Mouse (Mus musculus): ENCODE results near the gene Celf2. TPM values are rescaled to one million over a fixed set of nuclear protein-coding genes. Genes with fewer than 3 reads are reported as not detected.

The Celf2 gene
- polyA plus RNA-seq, 1 experiment: 68.7 TPM

DNA sequence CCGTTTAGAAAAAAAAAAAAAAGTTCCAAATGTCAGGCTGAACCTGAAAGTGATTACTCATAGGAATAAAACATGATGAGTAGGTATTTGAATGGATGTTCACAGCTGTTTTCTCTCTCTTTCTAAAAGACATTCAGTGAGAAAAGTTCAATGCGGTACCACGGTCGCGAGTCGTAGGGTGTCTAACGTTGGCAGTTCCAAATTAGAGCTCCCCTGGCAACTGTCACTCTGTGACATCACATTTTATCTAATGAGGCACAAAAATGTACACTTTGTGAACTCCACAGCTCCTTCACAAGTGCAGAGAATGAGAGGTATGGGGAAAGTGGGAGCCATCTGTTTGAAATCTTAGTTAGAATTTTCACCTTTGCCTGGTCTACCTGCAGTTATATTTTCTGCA lies 274.8 kb downstream of the Celf2 start:
- Histone ChIP-seq H3K27me3 (ENCODE audit: control insufficient read depth, insufficient read depth, low read length) (no peaks in the 10 kb centered on the region), H3K27ac (ENCODE audit: insufficient read depth, low read length) (no peak overlapping the region), H3K4me3 (replicated peaks; ENCODE audit: insufficient read depth, low read depth, low read length) (no peak overlapping the region), H3K4me1 (ENCODE audit: control insufficient read depth, insufficient read depth, low read length) (no peaks in the 10 kb centered on the region)
- no peak for DNase-seq
- TF ChIP-seq POLR2A (IDR thresholded peaks at IDR 0.05; ENCODE audit: borderline replicate concordance, insufficient read depth, low read length): no peak
- no peak for TF ChIP-seq CTCF (IDR thresholded peaks at IDR 0.05; ENCODE audit: borderline replicate concordance, insufficient read depth, low read depth, low read length)
- 52% methylated on average over 7 of the region's 7 CpGs for WGBS

DNA sequence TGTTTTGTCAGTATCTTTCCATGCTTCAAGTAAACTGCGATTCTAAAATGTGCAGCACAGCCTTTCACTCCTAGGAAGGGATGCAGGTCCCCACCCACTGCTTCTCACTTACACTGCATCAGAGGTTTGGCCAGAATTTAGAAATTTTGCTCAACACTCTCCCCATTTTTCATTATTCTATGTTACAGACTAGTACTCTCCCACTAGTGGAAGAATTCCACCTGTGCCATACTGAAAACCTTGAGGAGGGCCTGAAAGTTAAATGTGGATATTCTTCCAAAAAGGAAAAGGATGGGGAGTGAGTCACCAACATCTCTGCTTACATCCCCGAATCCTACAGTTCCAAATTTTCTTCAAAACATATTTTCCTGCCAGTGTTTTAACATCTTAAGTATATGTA lies 276.0 kb downstream of the Celf2 start:
- Histone ChIP-seq H3K27ac (ENCODE audit: insufficient read depth, low read length) (no peak overlapping the region), H3K4me3 (replicated peaks; ENCODE audit: insufficient read depth, low read depth, low read length) (no peak overlapping the region), H3K4me1 (ENCODE audit: control insufficient read depth, insufficient read depth, low read length) (no peaks in the 10 kb centered on the region), H3K27me3 (ENCODE audit: control insufficient read depth, insufficient read depth, low read length) (no peaks in the 10 kb centered on the region)
- WGBS: 97% methylated on average over 2 of the region's 2 CpGs
- DNase-seq: no peak
- TF ChIP-seq CTCF (IDR thresholded peaks at IDR 0.05; ENCODE audit: borderline replicate concordance, insufficient read depth, low read depth, low read length) (no peak), POLR2A (IDR thresholded peaks at IDR 0.05; ENCODE audit: borderline replicate concordance, insufficient read depth, low read length) (no peak)

DNA sequence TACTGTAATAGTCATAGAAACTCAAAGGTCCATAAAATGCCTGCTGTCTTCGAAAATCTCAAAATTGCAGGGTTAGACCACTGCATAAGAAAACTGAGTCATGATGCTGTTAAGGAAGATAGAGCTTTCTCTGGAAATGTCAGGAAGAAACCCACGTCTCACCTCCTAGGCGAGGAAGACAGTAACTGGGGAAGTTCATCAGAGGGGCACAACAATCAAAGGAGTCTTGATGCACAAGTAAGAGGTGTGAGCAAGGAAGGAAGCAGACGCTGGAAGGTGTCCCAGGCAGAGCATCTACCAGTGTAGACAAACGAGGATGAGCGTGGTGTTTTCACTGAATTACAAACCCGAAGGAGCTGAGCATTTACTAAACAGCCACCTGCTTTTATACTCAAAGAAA lies 282.6 kb downstream of the Celf2 start:
- H3K27me3 ChIP-seq (ENCODE audit: control insufficient read depth, insufficient read depth, low read length): no peaks in the 10 kb centered on the region
- 93% methylated on average over 7 of the region's 7 CpGs for WGBS
- no peak for DNase-seq
- TF ChIP-seq POLR2A (IDR thresholded peaks at IDR 0.05; ENCODE audit: borderline replicate concordance, insufficient read depth, low read length) (no peak), CTCF (IDR thresholded peaks at IDR 0.05; ENCODE audit: borderline replicate concordance, insufficient read depth, low read depth, low read length) (no peak)
- H3K27ac ChIP-seq (ENCODE audit: insufficient read depth, low read length): no peak overlapping the region
- no peaks in the 10 kb centered on the region for H3K4me1 ChIP-seq (ENCODE audit: control insufficient read depth, insufficient read depth, low read length)
- no peak overlapping the region for H3K4me3 ChIP-seq (replicated peaks; ENCODE audit: insufficient read depth, low read depth, low read length)

DNA sequence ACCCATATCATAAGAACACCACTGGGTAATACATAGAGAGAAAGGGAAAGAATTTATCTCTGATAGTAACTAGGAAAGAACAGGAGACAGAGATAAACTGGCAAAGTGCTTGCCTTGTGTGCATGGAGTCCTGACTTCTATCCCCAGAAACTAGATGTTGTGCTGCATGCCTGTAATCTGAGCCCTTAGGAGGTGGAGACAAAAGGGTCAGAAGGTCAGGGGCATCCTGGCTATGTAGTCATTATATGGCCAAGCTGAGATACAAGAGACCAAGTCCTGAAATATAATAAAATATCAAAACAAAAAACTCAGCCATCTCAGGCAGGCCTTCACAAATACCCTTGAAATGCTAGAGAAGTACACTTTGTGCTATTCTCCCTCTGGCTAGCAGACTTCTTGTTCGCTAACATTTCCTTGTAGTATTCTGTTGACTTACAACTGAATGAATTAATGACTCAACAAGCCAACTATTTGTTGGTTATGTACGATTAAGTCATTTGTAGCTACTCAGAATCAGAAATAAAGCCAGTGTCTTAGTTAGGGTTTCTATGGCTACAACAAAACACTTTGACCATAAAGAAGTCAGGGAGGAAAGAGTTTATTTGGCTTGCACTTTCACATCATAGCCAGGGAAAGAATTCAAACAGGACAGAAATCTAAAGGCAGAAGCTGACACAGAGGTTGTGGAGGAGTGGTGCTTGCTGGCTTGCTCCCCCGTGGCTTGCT lies 284.9 kb downstream of the Celf2 start:
- Histone ChIP-seq H3K4me3 (replicated peaks; ENCODE audit: insufficient read depth, low read depth, low read length) (no peak overlapping the region), H3K4me1 (ENCODE audit: control insufficient read depth, insufficient read depth, low read length) (no peaks in the 10 kb centered on the region), H3K27me3 (ENCODE audit: control insufficient read depth, insufficient read depth, low read length) (no peaks in the 10 kb centered on the region), H3K27ac (ENCODE audit: insufficient read depth, low read length) (no peak overlapping the region)
- DNase-seq: no peak
- WGBS: 72% methylated on average over 3 of the region's 3 CpGs
- no peak for TF ChIP-seq CTCF (IDR thresholded peaks at IDR 0.05; ENCODE audit: borderline replicate concordance, insufficient read depth, low read depth, low read length)
- no peak for TF ChIP-seq POLR2A (IDR thresholded peaks at IDR 0.05; ENCODE audit: borderline replicate concordance, insufficient read depth, low read length)

DNA sequence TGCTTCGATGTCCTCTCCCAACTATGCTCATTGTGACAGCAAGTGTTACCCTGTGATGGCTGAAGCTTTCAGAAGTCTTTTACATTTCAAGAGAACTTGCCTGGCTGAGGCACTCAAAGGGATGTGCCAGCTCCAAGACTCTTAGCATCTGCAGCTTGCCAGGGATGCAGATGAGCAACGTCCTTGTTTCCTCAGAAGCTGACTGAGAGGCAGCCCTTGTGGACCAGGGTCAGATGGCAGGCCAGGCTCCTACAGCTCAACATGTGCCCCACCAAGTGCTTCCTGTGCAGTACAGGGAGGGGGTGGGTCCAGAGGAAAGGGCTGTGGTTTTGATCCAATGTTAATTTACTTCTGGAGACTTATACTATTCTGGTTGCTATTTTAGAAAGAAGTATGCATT lies 285.8 kb downstream of the Celf2 start:
- H3K27ac ChIP-seq (ENCODE audit: insufficient read depth, low read length): no peak overlapping the region
- WGBS: 29% methylated on average over 2 of the region's 2 CpGs
- TF ChIP-seq POLR2A (IDR thresholded peaks at IDR 0.05; ENCODE audit: borderline replicate concordance, insufficient read depth, low read length): no peak
- no peak for TF ChIP-seq CTCF (IDR thresholded peaks at IDR 0.05; ENCODE audit: borderline replicate concordance, insufficient read depth, low read depth, low read length)
- H3K4me3 ChIP-seq (replicated peaks; ENCODE audit: insufficient read depth, low read depth, low read length): no peak overlapping the region
- H3K27me3 ChIP-seq (ENCODE audit: control insufficient read depth, insufficient read depth, low read length): no peaks in the 10 kb centered on the region
- no peaks in the 10 kb centered on the region for H3K4me1 ChIP-seq (ENCODE audit: control insufficient read depth, insufficient read depth, low read length)
- DNase-seq: no peak

DNA sequence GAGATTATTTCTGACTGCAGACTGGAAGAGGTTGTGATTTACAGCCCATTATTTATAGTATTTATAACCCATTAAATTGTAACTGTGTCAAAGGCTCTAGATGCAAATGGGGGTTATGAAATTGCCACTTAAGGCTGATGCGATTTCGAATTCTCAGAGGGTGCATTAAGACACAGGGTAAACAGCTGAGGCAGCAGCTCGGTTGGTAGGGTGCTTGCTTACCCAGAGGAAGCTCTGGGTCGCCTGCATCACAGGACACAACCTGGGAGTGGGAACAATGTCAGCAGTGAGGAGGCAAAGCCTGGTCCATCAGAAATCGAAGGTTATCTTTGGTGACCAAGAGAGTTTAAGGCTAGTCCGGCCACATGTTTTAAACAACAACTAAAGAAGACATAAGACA lies 286.5 kb downstream of the Celf2 start:
- DNase-seq: no peak
- WGBS: 91% methylated on average over 6 of the region's 6 CpGs
- Histone ChIP-seq H3K4me3 (replicated peaks; ENCODE audit: insufficient read depth, low read depth, low read length) (no peak overlapping the region), H3K27ac (ENCODE audit: insufficient read depth, low read length) (no peak overlapping the region), H3K27me3 (ENCODE audit: control insufficient read depth, insufficient read depth, low read length) (no peaks in the 10 kb centered on the region), H3K4me1 (ENCODE audit: control insufficient read depth, insufficient read depth, low read length) (no peaks in the 10 kb centered on the region)
- TF ChIP-seq CTCF (IDR thresholded peaks at IDR 0.05; ENCODE audit: borderline replicate concordance, insufficient read depth, low read depth, low read length) (no peak), POLR2A (IDR thresholded peaks at IDR 0.05; ENCODE audit: borderline replicate concordance, insufficient read depth, low read length) (no peak)

DNA sequence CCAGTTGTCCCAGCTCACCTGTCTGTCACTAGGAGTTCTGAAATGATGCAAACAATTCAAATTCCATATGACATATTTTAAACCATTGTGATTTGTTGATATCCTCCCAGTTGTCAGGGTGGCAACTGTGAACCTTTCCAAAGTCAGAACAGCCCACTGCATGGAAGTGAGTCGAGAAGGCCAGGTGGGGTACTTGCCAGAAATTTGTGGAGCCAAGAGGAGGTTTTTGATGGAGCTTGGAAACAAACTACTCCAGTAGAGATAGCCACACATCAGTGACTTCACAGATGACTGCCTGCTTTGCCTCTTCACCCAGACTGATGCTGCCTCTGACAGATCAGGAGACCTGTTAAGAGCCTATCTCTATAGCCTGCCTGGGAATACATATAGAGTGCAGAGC lies 287.5 kb downstream of the Celf2 start:
- Histone ChIP-seq H3K27ac (ENCODE audit: insufficient read depth, low read length) (no peak overlapping the region), H3K4me3 (replicated peaks; ENCODE audit: insufficient read depth, low read depth, low read length) (no peak overlapping the region), H3K27me3 (ENCODE audit: control insufficient read depth, insufficient read depth, low read length) (no peaks in the 10 kb centered on the region), H3K4me1 (ENCODE audit: control insufficient read depth, insufficient read depth, low read length) (no peaks in the 10 kb centered on the region)
- TF ChIP-seq CTCF (IDR thresholded peaks at IDR 0.05; ENCODE audit: borderline replicate concordance, insufficient read depth, low read depth, low read length) (no peak), POLR2A (IDR thresholded peaks at IDR 0.05; ENCODE audit: borderline replicate concordance, insufficient read depth, low read length) (no peak)
- WGBS: 43% methylated on average over 1 of the region's 1 CpGs
- DNase-seq: no peak

DNA sequence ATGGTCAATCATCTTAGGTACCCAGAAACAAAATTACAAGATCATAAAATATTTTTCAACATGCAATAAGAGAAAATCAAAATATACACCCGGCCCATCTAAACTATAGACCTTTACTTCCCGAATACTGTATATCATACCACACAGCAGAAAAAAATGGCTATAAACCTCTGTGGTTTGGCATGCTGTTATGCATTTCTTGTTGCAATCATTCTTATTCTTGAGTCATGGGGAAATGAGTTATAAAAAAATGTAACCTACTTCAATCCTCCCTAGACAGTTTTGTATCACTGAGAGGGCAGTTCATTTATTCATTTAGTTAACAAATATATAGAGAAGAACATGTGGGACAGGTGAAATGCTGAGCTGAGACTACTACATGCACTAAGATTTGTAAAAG lies 291.3 kb downstream of the Celf2 start:
- H3K27ac ChIP-seq (ENCODE audit: insufficient read depth, low read length): no peak overlapping the region
- TF ChIP-seq POLR2A (IDR thresholded peaks at IDR 0.05; ENCODE audit: borderline replicate concordance, insufficient read depth, low read length) (no peak), CTCF (IDR thresholded peaks at IDR 0.05; ENCODE audit: borderline replicate concordance, insufficient read depth, low read depth, low read length) (no peak)

More for the DNA sequence above, 291.3 kb downstream of the Celf2 start:
- no peak for DNase-seq
- WGBS: 95% methylated on average over 2 of the region's 2 CpGs
- Histone ChIP-seq H3K4me3 (replicated peaks; ENCODE audit: insufficient read depth, low read depth, low read length) (no peak overlapping the region), H3K4me1 (ENCODE audit: control insufficient read depth, insufficient read depth, low read length) (no peaks in the 10 kb centered on the region), H3K27me3 (ENCODE audit: control insufficient read depth, insufficient read depth, low read length) (no peaks in the 10 kb centered on the region)

All from cerebellum, adult 2 months (tissue).